Mouse (Mus musculus): ENCODE results near the gene Rasl10b.

GRCm38 (mm10) chr11:83393062-83393461 is 15.9 kb upstream of the Rasl10b start:
- TF ChIP-seq POLR2A (IDR thresholded peaks at IDR 0.05; ENCODE audit: extremely low read depth, insufficient read depth, low read length) (no peak), CTCF (IDR thresholded peaks at IDR 0.05; ENCODE audit: low read depth, low read length) (no peak)
